Mouse (Mus musculus): Measurements from ENCODE around the gene Dcaf11. TPM values are rescaled to one million over a fixed set of nuclear protein-coding genes. Genes with fewer than 3 reads are reported as not detected.

The Dcaf11 gene
- polyA plus RNA-seq, 1 experiment from 2014 or later: 57.1 TPM

DNA sequence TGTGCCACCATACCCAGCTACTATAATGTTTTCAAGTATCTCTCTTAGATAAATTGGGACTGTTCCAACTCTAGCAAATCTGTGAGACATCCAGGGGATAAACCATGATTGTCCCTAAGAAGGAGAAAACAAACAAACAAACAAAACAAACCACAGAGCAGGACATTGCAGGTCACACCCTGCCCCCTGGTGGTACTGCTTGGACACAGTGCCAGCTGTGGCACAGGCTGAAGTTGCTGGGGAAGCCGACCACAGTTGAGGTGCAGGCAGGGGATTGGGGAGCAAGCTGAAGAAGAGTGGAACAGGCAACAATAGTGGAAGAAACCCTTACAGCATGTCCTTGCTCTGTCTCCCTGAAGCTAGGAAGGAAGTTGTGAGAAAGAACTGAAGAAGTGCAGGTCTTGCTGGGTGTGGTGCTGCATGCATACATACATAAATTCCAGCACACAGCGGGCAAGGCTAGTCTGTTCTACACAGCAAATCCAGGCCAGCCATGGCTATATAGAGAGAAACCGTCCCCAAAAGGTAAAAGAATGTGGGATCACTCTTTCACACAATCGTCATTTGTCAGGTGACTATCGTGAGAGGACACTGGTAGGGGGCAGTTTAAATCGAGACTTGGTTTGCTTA lies 23.6 kb upstream of the Dcaf11 start:
- ATAC-seq: no peak
- 42% methylated on average over 6 of the region's 6 CpGs for WGBS (ENCODE audit: insufficient replicate concordance)
- H3K27me3 ChIP-seq (replicated peaks): 0 out of 2 replicates have a peak, but pooled peaks cover 8% of the 10 kb centered on the region
- no peaks in the 10 kb centered on the region for H3K36me3 ChIP-seq
- no peak overlapping the region for H3K27ac ChIP-seq
- no peak overlapping the region for H3K4me2 ChIP-seq
- H3K4me1 ChIP-seq: peaks cover 37% of the 10 kb centered on the region
- H3K4me3 ChIP-seq: no peak overlapping the region
- H3K9ac ChIP-seq: no peak overlapping the region
- no peaks in the 10 kb centered on the region for H3K9me3 ChIP-seq (replicated peaks)

DNA sequence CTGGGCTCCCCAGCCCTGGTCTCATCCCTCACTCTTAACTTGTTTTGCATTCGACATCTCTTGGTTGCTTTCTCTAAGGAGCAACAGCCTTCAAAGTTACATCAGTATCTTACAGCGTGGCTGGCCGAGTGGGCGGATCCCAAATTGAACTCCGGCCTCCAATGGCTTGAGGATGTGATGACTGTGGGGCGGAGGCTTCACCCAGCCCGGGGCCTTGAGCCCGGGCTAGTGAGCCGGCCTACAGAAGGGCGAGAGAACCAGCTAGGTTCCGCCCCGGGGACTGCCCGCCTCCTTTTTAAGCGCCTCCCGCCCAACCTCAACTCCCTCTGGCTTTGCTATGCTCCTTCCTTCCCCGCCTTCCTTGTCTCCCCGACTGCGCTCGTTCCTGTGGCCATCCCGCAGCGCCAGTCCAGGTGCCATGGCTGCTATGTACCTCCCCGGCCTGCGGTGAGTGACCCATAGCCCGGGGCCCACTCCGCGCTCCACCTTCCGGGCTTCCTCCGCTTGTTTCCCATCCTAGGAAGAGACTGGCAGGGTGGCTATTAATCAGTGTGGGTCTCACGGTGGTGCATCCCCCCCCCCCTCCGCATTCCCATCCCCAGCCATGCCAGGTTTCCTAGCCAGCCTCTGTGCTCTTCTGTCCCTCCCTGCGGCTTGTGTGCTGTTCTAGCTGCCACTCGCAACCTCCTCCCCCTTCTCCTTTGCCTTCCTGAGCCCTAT lies 19.6 kb upstream of the Dcaf11 start, which contains the start of gene Pck2:
TSS of gene Pck2 (plus strand) at position 200 of the 720 bp plus-strand sequence.
- Histone ChIP-seq H3K36me3 (peaks cover 30% of the 10 kb centered on the region), H3K4me3 (peak within 1 kb of the TSS; percentile 71), H3K27ac (peak within 1 kb of the TSS; percentile 87), H3K4me1 (peaks cover 51% of the 10 kb centered on the region), H3K4me2 (peak within 1 kb of the TSS; percentile 89), H3K27me3 (replicated peaks) (0 out of 2 replicates have a peak, but pooled peaks cover 4% of the 10 kb centered on the region), H3K9ac (peak within 1 kb of the TSS; percentile 87), H3K9me3 (replicated peaks) (no peaks in the 10 kb centered on the region)
- WGBS (ENCODE audit: insufficient replicate concordance): under 1% methylated on average over 32 of the region's 32 CpGs
- peak; percentile 98 for ATAC-seq

DNA sequence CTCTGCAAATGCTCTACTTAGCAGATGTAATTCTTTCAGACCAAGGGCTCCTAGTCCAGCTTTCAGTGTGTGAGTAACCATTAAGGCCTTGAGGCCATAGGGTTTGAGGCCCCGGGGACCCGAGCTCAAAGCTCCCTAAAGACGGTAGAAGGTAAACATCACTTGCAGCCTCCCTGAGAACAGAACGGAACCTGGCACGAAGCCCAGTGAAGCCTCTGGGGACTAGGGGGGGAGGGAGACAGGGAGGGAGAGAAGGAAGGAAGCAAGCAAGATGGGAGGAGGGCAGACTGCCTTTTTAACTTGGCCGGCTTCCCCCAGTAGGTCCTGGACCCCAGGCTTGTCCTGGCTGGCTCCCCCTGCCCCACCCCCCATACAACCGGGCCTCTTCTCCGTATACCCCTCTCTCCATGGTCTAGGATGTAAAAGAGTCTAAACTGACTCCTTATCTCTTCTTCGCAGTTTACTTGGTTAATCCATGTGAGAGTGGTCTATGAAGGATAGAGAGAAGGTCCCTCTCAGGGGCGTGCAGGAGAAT lies 19.0 kb upstream of the Dcaf11 start:
- H3K36me3 ChIP-seq: peaks cover 37% of the 10 kb centered on the region
- 0 out of 2 replicates have a peak, but pooled peaks cover 4% of the 10 kb centered on the region for H3K27me3 ChIP-seq (replicated peaks)
- peak overlapping the region; percentile 71 for H3K4me3 ChIP-seq
- H3K27ac ChIP-seq: peak overlapping the region; percentile 87
- no peaks in the 10 kb centered on the region for H3K9me3 ChIP-seq (replicated peaks)
- H3K9ac ChIP-seq: peak overlapping the region; percentile 87
- peaks cover 51% of the 10 kb centered on the region for H3K4me1 ChIP-seq
- peak overlapping the region; percentile 89 for H3K4me2 ChIP-seq
- WGBS (ENCODE audit: insufficient replicate concordance): under 1% methylated on average over 10 of the region's 10 CpGs
- peak; percentile 38 for ATAC-seq

DNA sequence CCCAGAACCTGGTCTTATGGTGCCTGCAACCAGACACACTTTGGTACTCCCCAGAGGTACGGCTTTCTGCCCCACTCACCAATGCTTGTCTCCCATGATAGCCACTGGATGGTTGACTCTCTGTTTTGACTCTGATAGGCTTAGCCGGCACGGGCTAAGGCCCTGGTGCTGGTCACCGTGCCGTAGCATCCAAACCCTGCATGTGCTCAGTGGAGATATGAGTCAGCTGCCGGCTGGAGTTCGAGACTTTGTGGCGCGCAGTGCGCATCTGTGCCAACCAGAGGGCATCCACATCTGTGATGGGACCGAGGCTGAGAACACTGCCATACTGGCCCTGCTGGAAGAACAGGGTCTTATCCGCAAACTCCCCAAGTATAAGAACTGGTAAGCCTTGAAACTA lies 17.5 kb upstream of the Dcaf11 start:
- 87% methylated on average over 12 of the region's 12 CpGs for WGBS (ENCODE audit: insufficient replicate concordance)
- peak overlapping the region; percentile 89 for H3K4me2 ChIP-seq
- H3K9me3 ChIP-seq (replicated peaks): no peaks in the 10 kb centered on the region
- H3K36me3 ChIP-seq: peaks cover 50% of the 10 kb centered on the region
- H3K4me3 ChIP-seq: no peak overlapping the region
- 0 out of 2 replicates have a peak, but pooled peaks cover 4% of the 10 kb centered on the region for H3K27me3 ChIP-seq (replicated peaks)
- peak overlapping the region; percentile 7; the same call in 1 of the 2 replicates for H3K27ac ChIP-seq
- H3K4me1 ChIP-seq: peaks cover 41% of the 10 kb centered on the region
- ATAC-seq: no peak
- 0 out of 2 replicates have a peak overlapping the region, but pooled peaks have one; percentile 87 for H3K9ac ChIP-seq

DNA sequence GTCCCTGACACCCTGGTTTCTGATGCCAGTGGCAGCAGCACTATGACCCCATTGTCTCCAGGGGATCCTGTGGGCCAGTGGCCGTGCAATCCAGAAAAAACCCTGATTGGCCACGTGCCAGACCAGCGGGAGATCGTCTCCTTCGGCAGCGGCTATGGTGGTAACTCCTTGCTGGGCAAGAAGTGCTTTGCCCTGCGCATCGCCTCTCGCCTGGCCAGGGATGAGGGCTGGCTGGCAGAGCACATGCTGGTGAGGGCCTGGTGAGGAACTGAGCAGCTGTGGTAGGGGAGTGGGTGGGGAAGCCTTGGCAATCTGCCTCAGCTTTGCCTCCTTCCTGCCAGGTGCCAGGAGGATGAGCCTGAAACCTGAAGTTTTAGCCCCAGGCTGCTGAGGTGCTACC lies 15.5 kb upstream of the Dcaf11 start:
- no peak for ATAC-seq
- Histone ChIP-seq H3K9me3 (replicated peaks) (no peaks in the 10 kb centered on the region), H3K9ac (no peak overlapping the region), H3K4me2 (no peak overlapping the region), H3K4me1 (peaks cover 29% of the 10 kb centered on the region), H3K27ac (no peak overlapping the region), H3K27me3 (replicated peaks) (no peaks in the 10 kb centered on the region), H3K4me3 (no peak overlapping the region), H3K36me3 (peaks cover 71% of the 10 kb centered on the region)
- 91% methylated on average over 9 of the region's 9 CpGs for WGBS (ENCODE audit: insufficient replicate concordance)

DNA sequence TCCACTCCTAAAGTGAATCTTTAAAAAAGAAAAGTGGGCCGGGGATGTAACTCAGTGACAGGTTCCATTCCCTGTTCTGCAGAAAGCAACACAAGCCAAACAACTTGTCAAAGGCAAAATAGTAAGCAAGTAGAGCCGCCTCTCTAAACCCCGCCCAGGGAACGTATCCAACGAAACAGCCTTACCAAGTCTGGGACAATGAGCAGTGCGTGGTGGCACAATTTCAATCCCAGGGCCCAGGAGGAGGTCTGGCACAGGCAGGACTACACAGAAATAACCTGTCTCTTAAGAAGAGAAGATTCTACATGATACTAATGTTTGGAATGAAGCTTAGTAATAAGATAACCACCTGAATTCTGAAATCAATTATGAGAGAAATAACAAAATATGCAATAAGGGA lies 9.6 kb upstream of the Dcaf11 start:
- 84% methylated on average over 6 of the region's 6 CpGs for WGBS (ENCODE audit: insufficient replicate concordance)
- no peak overlapping the region for H3K9ac ChIP-seq

DNA sequence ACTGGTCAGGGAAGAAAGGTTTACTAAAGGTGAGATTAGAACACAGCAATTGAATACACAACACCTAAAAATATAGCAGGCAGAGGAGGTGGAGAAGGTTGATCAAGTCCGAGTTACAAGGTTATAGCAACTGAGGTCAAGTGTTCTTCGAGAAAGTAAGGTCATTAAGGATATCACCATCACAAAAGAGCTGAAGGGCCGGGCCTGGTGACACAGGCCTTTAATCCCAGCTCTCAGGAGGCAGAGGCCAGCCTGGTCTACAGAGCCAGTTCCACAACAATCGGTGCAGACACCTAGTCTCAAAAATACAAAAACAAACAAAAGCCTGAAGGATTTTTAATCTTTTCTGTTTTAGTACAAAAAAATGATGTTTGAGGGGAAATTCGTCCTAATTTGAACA lies 8.5 kb upstream of the Dcaf11 start:
- H3K27ac ChIP-seq: no peak overlapping the region
- H3K4me1 ChIP-seq: peaks cover 25% of the 10 kb centered on the region
- no peak overlapping the region for H3K4me2 ChIP-seq
- 74% methylated on average over 5 of the region's 5 CpGs for WGBS (ENCODE audit: insufficient replicate concordance)
- H3K4me3 ChIP-seq: no peak overlapping the region
- no peaks in the 10 kb centered on the region for H3K9me3 ChIP-seq (replicated peaks)
- H3K36me3 ChIP-seq: peaks cover 44% of the 10 kb centered on the region
- no peak overlapping the region for H3K9ac ChIP-seq
- no peaks in the 10 kb centered on the region for H3K27me3 ChIP-seq (replicated peaks)
- no peak for ATAC-seq

More for the DNA sequence above, 9.6 kb upstream of the Dcaf11 start:
- H3K27me3 ChIP-seq (replicated peaks): no peaks in the 10 kb centered on the region
- no peak overlapping the region for H3K27ac ChIP-seq
- no peaks in the 10 kb centered on the region for H3K9me3 ChIP-seq (replicated peaks)
- H3K4me2 ChIP-seq: no peak overlapping the region
- H3K4me3 ChIP-seq: no peak overlapping the region
- H3K36me3 ChIP-seq: peaks cover 55% of the 10 kb centered on the region
- H3K4me1 ChIP-seq: peaks cover 14% of the 10 kb centered on the region
- ATAC-seq: no peak

DNA sequence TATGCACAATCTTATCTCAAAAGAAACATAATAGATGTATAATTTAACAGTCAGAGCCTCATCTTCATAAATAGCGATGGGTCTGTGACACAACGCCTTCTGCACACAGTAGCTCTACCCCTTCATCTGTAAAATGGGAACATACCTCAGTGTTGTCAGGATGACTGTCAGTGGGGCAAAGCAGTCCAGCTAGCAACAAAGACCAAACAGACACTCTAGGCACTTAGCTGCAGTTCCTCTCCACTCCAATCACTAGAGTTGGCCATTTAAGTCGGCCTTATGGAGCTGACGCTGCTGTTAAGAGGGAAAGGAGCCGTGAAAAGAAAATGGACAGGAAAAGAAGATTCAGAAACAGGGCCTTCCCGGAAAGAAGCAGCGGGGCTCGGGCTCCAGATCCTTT lies 8.0 kb upstream of the Dcaf11 start:
- H3K9me3 ChIP-seq (replicated peaks): no peaks in the 10 kb centered on the region
- peaks cover 30% of the 10 kb centered on the region for H3K4me1 ChIP-seq
- ATAC-seq: no peak
- no peak overlapping the region for H3K4me2 ChIP-seq
- no peaks in the 10 kb centered on the region for H3K27me3 ChIP-seq (replicated peaks)
- H3K36me3 ChIP-seq: peaks cover 40% of the 10 kb centered on the region
- no peak overlapping the region for H3K27ac ChIP-seq
- WGBS (ENCODE audit: insufficient replicate concordance): 86% methylated on average over 8 of the region's 8 CpGs
- H3K4me3 ChIP-seq: no peak overlapping the region
- no peak overlapping the region for H3K9ac ChIP-seq

DNA sequence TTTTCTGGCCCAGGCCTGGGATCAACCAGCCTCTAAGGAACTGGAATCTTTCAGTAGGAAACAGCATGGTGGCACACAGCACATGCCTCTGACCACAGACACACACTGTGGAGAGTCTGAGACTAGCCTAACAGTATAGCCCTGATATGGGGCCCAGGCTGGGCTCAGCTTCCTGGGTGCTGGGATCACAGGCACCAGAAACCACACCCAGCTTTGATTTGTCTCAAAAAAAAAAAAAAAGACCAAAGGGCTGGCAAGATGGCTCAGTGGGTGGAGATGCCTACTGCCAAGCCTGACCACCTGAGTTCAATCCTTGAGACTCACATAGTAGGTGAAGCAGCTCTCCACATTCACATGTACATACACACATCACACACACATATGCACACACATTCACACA lies 5.2 kb upstream of the Dcaf11 start:
- no peak overlapping the region for H3K27ac ChIP-seq
- H3K4me3 ChIP-seq: no peak overlapping the region
- ATAC-seq: no peak

DNA sequence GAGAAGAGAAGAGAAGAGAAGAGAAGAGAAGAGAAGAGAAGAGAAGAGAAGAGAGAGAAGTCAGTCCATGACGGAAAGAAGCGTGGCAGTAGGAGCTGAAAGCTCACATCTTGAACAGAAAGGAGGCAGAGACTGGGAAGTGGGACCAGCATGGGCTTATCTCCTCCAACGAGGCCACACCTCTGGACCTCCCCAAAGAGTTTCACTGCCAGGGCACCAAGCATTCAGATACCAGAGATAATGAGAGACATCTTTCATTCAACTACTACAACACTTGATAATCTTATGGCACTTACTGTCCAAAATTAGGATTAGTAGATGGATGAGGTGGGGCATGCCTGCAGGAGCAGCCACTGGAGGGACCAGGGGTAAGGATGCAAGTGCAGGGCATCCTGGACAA lies 4.0 kb upstream of the Dcaf11 start:
- Histone ChIP-seq H3K4me3 (no peak overlapping the region), H3K4me2 (no peak overlapping the region), H3K36me3 (no peaks in the 10 kb centered on the region; the same call in 1 of the 2 replicates), H3K27me3 (replicated peaks) (no peaks in the 10 kb centered on the region), H3K9me3 (replicated peaks) (no peaks in the 10 kb centered on the region), H3K4me1 (peaks cover 53% of the 10 kb centered on the region), H3K27ac (no peak overlapping the region), H3K9ac (no peak overlapping the region)
- ATAC-seq: no peak
- 55% methylated on average over 3 of the region's 3 CpGs for WGBS (ENCODE audit: insufficient replicate concordance)

More for the DNA sequence above, 5.2 kb upstream of the Dcaf11 start:
- Histone ChIP-seq H3K27me3 (replicated peaks) (no peaks in the 10 kb centered on the region), H3K4me1 (peaks cover 53% of the 10 kb centered on the region), H3K36me3 (peaks cover 11% of the 10 kb centered on the region), H3K9ac (no peak overlapping the region), H3K9me3 (replicated peaks) (no peaks in the 10 kb centered on the region), H3K4me2 (no peak overlapping the region)

DNA sequence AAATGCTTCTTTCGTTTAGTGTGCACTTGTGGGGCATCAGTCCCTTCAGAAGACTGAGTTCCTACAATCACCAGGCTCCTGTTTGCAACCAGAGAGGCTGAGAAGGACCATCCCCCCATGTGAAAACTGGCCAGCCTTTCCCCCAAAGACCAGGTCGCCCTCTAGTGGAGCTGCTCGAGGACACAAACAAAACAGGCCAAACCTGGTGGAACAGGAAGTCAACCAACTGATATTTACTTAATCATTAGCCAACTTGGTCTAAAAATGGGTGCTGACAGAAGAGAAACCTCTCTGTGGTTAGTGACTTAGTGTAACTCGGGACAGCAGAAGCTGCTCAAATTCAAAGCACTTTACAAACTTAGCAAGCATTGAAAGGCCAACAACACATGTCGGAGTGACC lies 2.8 kb upstream of the Dcaf11 start:
- no peak overlapping the region for H3K4me2 ChIP-seq
- H3K4me3 ChIP-seq: no peak overlapping the region
- no peaks in the 10 kb centered on the region for H3K9me3 ChIP-seq (replicated peaks)
- no peaks in the 10 kb centered on the region for H3K27me3 ChIP-seq (replicated peaks)
- H3K4me1 ChIP-seq: peaks cover 65% of the 10 kb centered on the region
- peak overlapping the region; percentile 99 for H3K27ac ChIP-seq
- ATAC-seq: no peak
- 20% methylated on average over 5 of the region's 5 CpGs for WGBS (ENCODE audit: insufficient replicate concordance)
- 0 out of 2 replicates have a peak overlapping the region, but pooled peaks have one; percentile 17 for H3K9ac ChIP-seq
- H3K36me3 ChIP-seq: peaks cover 3% of the 10 kb centered on the region

DNA sequence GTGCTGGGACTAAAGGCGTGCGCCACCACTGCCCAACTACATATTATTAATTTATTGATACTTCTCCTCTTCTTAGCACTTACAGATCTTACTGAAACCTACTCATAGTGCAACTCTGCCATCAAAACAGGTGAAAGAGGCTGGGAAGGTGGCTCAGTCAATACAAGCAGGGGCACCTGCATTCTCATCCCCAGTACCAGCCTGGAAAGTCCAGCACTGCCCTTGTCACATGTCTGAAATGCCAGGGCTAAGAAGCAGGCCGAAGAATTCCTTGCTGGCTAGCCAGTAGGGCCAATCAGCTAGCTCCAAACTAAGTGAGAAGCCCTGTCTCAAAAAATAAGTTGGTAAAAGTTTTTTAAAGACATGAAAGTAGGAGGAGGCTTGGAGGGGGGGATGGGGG lies 2.2 kb upstream of the Dcaf11 start:
- H3K27me3 ChIP-seq (replicated peaks): no peaks in the 10 kb centered on the region
- H3K4me1 ChIP-seq: peaks cover 71% of the 10 kb centered on the region
- no peaks in the 10 kb centered on the region for H3K9me3 ChIP-seq (replicated peaks)
- H3K9ac ChIP-seq: peak overlapping the region; percentile 50; the same call in 1 of the 2 replicates
- 84% methylated on average over 3 of the region's 3 CpGs for WGBS (ENCODE audit: insufficient replicate concordance)
- H3K4me2 ChIP-seq: no peak overlapping the region
- ATAC-seq: no peak
- H3K27ac ChIP-seq: peak overlapping the region; percentile 99
- no peak overlapping the region for H3K4me3 ChIP-seq
- H3K36me3 ChIP-seq: peaks cover 9% of the 10 kb centered on the region
